Comparison of ENCODE assay signal across 8 mouse cellular contexts in genomic region chr4:43024673-43025072, GRCm38 (mm10). TPM values are rescaled to one million over a fixed set of nuclear protein-coding genes. Genes with fewer than 3 reads are reported as not detected.
DNase-seq lines count a peak whose midpoint lies in the region; ATAC-seq and TF ChIP-seq lines count a peak whose summit lies in the region.

No protein-coding gene starts in this region.

- ATAC-seq in lung, embryonic 15.5 days (ENCODE audit: borderline replicate concordance, extremely low read depth, low FRiP score, low TSS enrichment) = no peak
- no peak for ATAC-seq in forebrain, embryonic 11.5 days (replicated peaks; ENCODE audit: low FRiP score)
- ATAC-seq in intestine, postnatal 0 days = no peak
- 0 out of 2 replicates have a peak, but pooled peaks have one; percentile 2 for ATAC-seq in neural tube, embryonic 14.5 days (ENCODE audit: low read depth)

- peaks cover 9% of the 10 kb centered on the region for H3K4me1 ChIP-seq in lung, embryonic 15.5 days
- H3K4me1 ChIP-seq in forebrain, embryonic 11.5 days (replicated peaks; ENCODE audit: control insufficient read depth, insufficient read depth, low read length) = 0 out of 2 replicates have a peak, but pooled peaks cover 5% of the 10 kb centered on the region
- H3K4me1 ChIP-seq in intestine, postnatal 0 days (replicated peaks; ENCODE audit: control insufficient read depth, insufficient read depth, low read length) = 0 out of 2 replicates have a peak, but pooled peaks cover 5% of the 10 kb centered on the region
- H3K4me1 ChIP-seq in neural tube, embryonic 14.5 days (ENCODE audit: control insufficient read depth, insufficient read depth, low read length) = peaks cover 13% of the 10 kb centered on the region

- no peak for DNase-seq in lung, postnatal 14 days
- DNase-seq in forebrain, embryonic 11.5 days (ENCODE audit: low spot score) = no peak
- no peak for DNase-seq in adrenal gland, postnatal 14 days
- no peak for DNase-seq in right cerebral cortex, postnatal 10 days (ENCODE audit: low spot score in 2 of 2)
- DNase-seq in kidney, postnatal 36 days = no peak

- H3K36me3 ChIP-seq in lung, embryonic 15.5 days = peaks cover 58% of the 10 kb centered on the region
- H3K36me3 ChIP-seq in forebrain, embryonic 11.5 days (ENCODE audit: control insufficient read depth, insufficient read depth, low read length) = peaks cover 7% of the 10 kb centered on the region; the same call in 1 of the 2 replicates
- H3K36me3 ChIP-seq in intestine, postnatal 0 days (ENCODE audit: control insufficient read depth, insufficient read depth) = peaks cover 50% of the 10 kb centered on the region
- peaks cover 30% of the 10 kb centered on the region for H3K36me3 ChIP-seq in neural tube, embryonic 14.5 days (ENCODE audit: control insufficient read depth, insufficient read depth, low read length)

- no peaks in the 10 kb centered on the region for H3K9me3 ChIP-seq in lung, embryonic 15.5 days
- H3K9me3 ChIP-seq in forebrain, embryonic 11.5 days (ENCODE audit: control insufficient read depth, low read length) = no peaks in the 10 kb centered on the region
- no peaks in the 10 kb centered on the region for H3K9me3 ChIP-seq in intestine, postnatal 0 days (ENCODE audit: control insufficient read depth)
- H3K9me3 ChIP-seq in neural tube, embryonic 14.5 days (ENCODE audit: control insufficient read depth, low read length) = no peaks in the 10 kb centered on the region

- H3K27me3 ChIP-seq in lung, embryonic 15.5 days = no peaks in the 10 kb centered on the region
- H3K27me3 ChIP-seq in forebrain, embryonic 11.5 days (ENCODE audit: control insufficient read depth, insufficient read depth, low read length) = no peaks in the 10 kb centered on the region
- H3K27me3 ChIP-seq in intestine, postnatal 0 days (replicated peaks; ENCODE audit: control insufficient read depth, insufficient read depth, low read length) = no peaks in the 10 kb centered on the region
- H3K27me3 ChIP-seq in neural tube, embryonic 14.5 days (ENCODE audit: control insufficient read depth, insufficient read depth, low read length) = no peaks in the 10 kb centered on the region

- peak overlapping the region; percentile 62 for H3K4me3 ChIP-seq in lung, embryonic 15.5 days
- peak overlapping the region; percentile 60 for H3K4me3 ChIP-seq in forebrain, embryonic 11.5 days (ENCODE audit: low read depth, low read length)
- H3K4me3 ChIP-seq in intestine, postnatal 0 days (ENCODE audit: low read depth, low read length) = peak overlapping the region; percentile 61
- H3K4me3 ChIP-seq in neural tube, embryonic 14.5 days (ENCODE audit: low read depth, low read length) = peak overlapping the region; percentile 58

- peak overlapping the region; percentile 75 for H3K4me2 ChIP-seq in lung, embryonic 15.5 days
- H3K4me2 ChIP-seq in forebrain, embryonic 11.5 days (ENCODE audit: low read depth, low read length, severe bottlenecking) = peak overlapping the region; percentile 73; the same call in 1 of the 2 replicates
- H3K4me2 ChIP-seq in intestine, postnatal 0 days (replicated peaks; ENCODE audit: low read depth) = peak overlapping the region; percentile 68
- peak overlapping the region; percentile 73 for H3K4me2 ChIP-seq in neural tube, embryonic 14.5 days (ENCODE audit: low read depth, low read length)

- H3K27ac ChIP-seq in lung, embryonic 15.5 days = peak overlapping the region; percentile 92; the same call in 1 of the 2 replicates
- H3K27ac ChIP-seq in forebrain, embryonic 11.5 days (ENCODE audit: low read depth, low read length) = peak overlapping the region; percentile 41; the same call in 1 of the 2 replicates
- no peak overlapping the region for H3K27ac ChIP-seq in intestine, postnatal 0 days (ENCODE audit: low read depth, low read length)
- H3K27ac ChIP-seq in neural tube, embryonic 14.5 days (ENCODE audit: low read depth, low read length) = no peak overlapping the region

- 73% methylated on average over 14 of the region's 14 CpGs for WGBS in lung, embryonic 15.5 days
- WGBS in forebrain, embryonic 11.5 days = 84% methylated on average over 14 of the region's 14 CpGs
- WGBS in intestine, postnatal 0 days = 75% methylated on average over 14 of the region's 14 CpGs
- 81% methylated on average over 14 of the region's 14 CpGs for WGBS in neural tube, embryonic 14.5 days

- peak overlapping the region; percentile 49 for H3K9ac ChIP-seq in lung, embryonic 15.5 days
- H3K9ac ChIP-seq in forebrain, embryonic 11.5 days (ENCODE audit: low read length) = peak overlapping the region; percentile 59; the same call in 1 of the 2 replicates
- peak overlapping the region; percentile 41 for H3K9ac ChIP-seq in intestine, postnatal 0 days (ENCODE audit: low read depth, low read length)
- peak overlapping the region; percentile 62; the same call in 1 of the 2 replicates for H3K9ac ChIP-seq in neural tube, embryonic 14.5 days (replicated peaks; ENCODE audit: low read depth, low read length)

- no peak for TF ChIP-seq CTCF in intestine, postnatal 0 days (IDR thresholded peaks at IDR 0.05; ENCODE audit: low read depth)

RNA-seq across cellular contexts. Expression of gene Pigo, which starts 0.9 kb away (rescaled TPM):
- polyA plus RNA-seq in lung, embryonic 15.5 days (2015; fragmentation: Nextera tagmentation; extraction: Ambion mirVana) = 19.0 and 22.1 TPM in 2 replicates
- 25.8 and 26.1 TPM in 2 replicates for polyA plus RNA-seq in forebrain, embryonic 11.5 days (2014; fragmentation: Nextera tagmentation; extraction: Ambion mirVana)
- polyA plus RNA-seq in intestine, postnatal 0 days (2015; fragmentation: Nextera tagmentation; extraction: Ambion mirVana) = 14.3 and 15.4 TPM in 2 replicates
- 24.6 and 26.4 TPM in 2 replicates for polyA plus RNA-seq in neural tube, embryonic 14.5 days (2014; fragmentation: Nextera tagmentation; extraction: Ambion mirVana)
- 16.8 and 17.3 TPM in 2 replicates for total RNA-seq in adrenal gland, postnatal 14 days (2021)

RNA-seq across cellular contexts. Expression of gene Stoml2, which starts 6.8 kb away (rescaled TPM):
- 321 and 331 TPM in 2 replicates for polyA plus RNA-seq in lung, embryonic 15.5 days (2015; fragmentation: Nextera tagmentation; extraction: Ambion mirVana)
- polyA plus RNA-seq in forebrain, embryonic 11.5 days (2014; fragmentation: Nextera tagmentation; extraction: Ambion mirVana) = 378 and 409 TPM in 2 replicates
- 119 and 120 TPM in 2 replicates for polyA plus RNA-seq in intestine, postnatal 0 days (2015; fragmentation: Nextera tagmentation; extraction: Ambion mirVana)
- 223 and 227 TPM in 2 replicates for polyA plus RNA-seq in neural tube, embryonic 14.5 days (2014; fragmentation: Nextera tagmentation; extraction: Ambion mirVana)
- total RNA-seq in adrenal gland, postnatal 14 days (2021) = 200 and 206 TPM in 2 replicates

RNA-seq across cellular contexts. Expression of gene Fancg, which starts 14.4 kb away (rescaled TPM):
- 20.8 and 20.9 TPM in 2 replicates for polyA plus RNA-seq in lung, embryonic 15.5 days (2015; fragmentation: Nextera tagmentation; extraction: Ambion mirVana)
- 24.6 and 24.7 TPM in 2 replicates for polyA plus RNA-seq in forebrain, embryonic 11.5 days (2014; fragmentation: Nextera tagmentation; extraction: Ambion mirVana)
- polyA plus RNA-seq in intestine, postnatal 0 days (2015; fragmentation: Nextera tagmentation; extraction: Ambion mirVana) = 5.2 and 6.2 TPM in 2 replicates
- polyA plus RNA-seq in neural tube, embryonic 14.5 days (2014; fragmentation: Nextera tagmentation; extraction: Ambion mirVana) = 18.9 and 21.6 TPM in 2 replicates
- total RNA-seq in adrenal gland, postnatal 14 days (2021) = 8.7 and 10.2 TPM in 2 replicates

RNA-seq across cellular contexts. Expression of gene Fam214b, which starts 21.3 kb away (rescaled TPM):
- polyA plus RNA-seq in lung, embryonic 15.5 days (2015; fragmentation: Nextera tagmentation; extraction: Ambion mirVana) = 10.6 and 11.2 TPM in 2 replicates
- polyA plus RNA-seq in forebrain, embryonic 11.5 days (2014; fragmentation: Nextera tagmentation; extraction: Ambion mirVana) = 28.1 and 28.9 TPM in 2 replicates
- polyA plus RNA-seq in intestine, postnatal 0 days (2015; fragmentation: Nextera tagmentation; extraction: Ambion mirVana) = 5.9 and 6.3 TPM in 2 replicates
- 22.8 and 25.2 TPM in 2 replicates for polyA plus RNA-seq in neural tube, embryonic 14.5 days (2014; fragmentation: Nextera tagmentation; extraction: Ambion mirVana)
- 36.6 and 40.8 TPM in 2 replicates for total RNA-seq in adrenal gland, postnatal 14 days (2021)

RNA-seq across cellular contexts. Expression of gene Vcp, which starts 24.4 kb away (rescaled TPM):
- 543 and 557 TPM in 2 replicates for polyA plus RNA-seq in lung, embryonic 15.5 days (2015; fragmentation: Nextera tagmentation; extraction: Ambion mirVana)
- 653 and 672 TPM in 2 replicates for polyA plus RNA-seq in forebrain, embryonic 11.5 days (2014; fragmentation: Nextera tagmentation; extraction: Ambion mirVana)
- 205 and 207 TPM in 2 replicates for polyA plus RNA-seq in intestine, postnatal 0 days (2015; fragmentation: Nextera tagmentation; extraction: Ambion mirVana)
- polyA plus RNA-seq in neural tube, embryonic 14.5 days (2014; fragmentation: Nextera tagmentation; extraction: Ambion mirVana) = 435 and 534 TPM in 2 replicates
- total RNA-seq in adrenal gland, postnatal 14 days (2021) = 265 and 269 TPM in 2 replicates

Comparison
In these comparisons a context has a peak if more than half of its experiments do, and no peak if none do; other contexts are left out.
1. H3K27ac ChIP-seq: peak in lung, embryonic 15.5 days (single experiment) and forebrain, embryonic 11.5 days (single experiment); none in intestine, postnatal 0 days (single experiment) and neural tube, embryonic 14.5 days (single experiment).
2. Peak in every context shown above with its lines, with median percentiles within 50 percentile points of each other: H3K4me2 ChIP-seq, H3K4me3 ChIP-seq and H3K9ac ChIP-seq.